Mouse (Mus musculus): ENCODE results near the gene Prickle2. TPM values are rescaled to one million over a fixed set of nuclear protein-coding genes. Genes with fewer than 3 reads are reported as not detected.

Gene Prickle2
- polyA plus RNA-seq, 1 experiment = not detected

- TF ChIP-seq CTCF (IDR thresholded peaks at IDR 0.05; ENCODE audit: insufficient read depth, low read depth, low read length) = no peak
- TF ChIP-seq POLR2A (IDR thresholded peaks at IDR 0.05; ENCODE audit: insufficient read depth, low read depth, low read length) = no peak
- Histone ChIP-seq H3K4me1 (ENCODE audit: control insufficient read depth, insufficient read depth, low read length) (peaks cover 26% of the 10 kb centered on the region), H3K4me3 (ENCODE audit: insufficient read depth, low read depth, low read length) (no peak overlapping the region), H3K27ac (ENCODE audit: insufficient read depth, low read depth, low read length) (no peak overlapping the region)
- 78% methylated on average over 4 of the region's 4 CpGs for WGBS
These were observed 237.1 kb downstream of the Prickle2 start for GRCm38 (mm10) chr6:92468892-92469291.

- TF ChIP-seq POLR2A (IDR thresholded peaks at IDR 0.05; ENCODE audit: insufficient read depth, low read depth, low read length) = no peak
- TF ChIP-seq CTCF (IDR thresholded peaks at IDR 0.05; ENCODE audit: insufficient read depth, low read depth, low read length) = no peak
- no peak overlapping the region for H3K4me3 ChIP-seq (ENCODE audit: insufficient read depth, low read depth, low read length)
- peaks cover 29% of the 10 kb centered on the region for H3K4me1 ChIP-seq (ENCODE audit: control insufficient read depth, insufficient read depth, low read length)
- H3K27ac ChIP-seq (ENCODE audit: insufficient read depth, low read depth, low read length) = no peak overlapping the region
- 51% methylated on average over 3 of the region's 3 CpGs for WGBS
These were observed 237.6 kb downstream of the Prickle2 start for GRCm38 (mm10) chr6:92468383-92468791.

GRCm38 (mm10) chr6:92467343-92467742, 238.6 kb downstream of the Prickle2 start:
- H3K4me3 ChIP-seq (ENCODE audit: insufficient read depth, low read depth, low read length) = no peak overlapping the region
- 16% methylated on average over 2 of the region's 2 CpGs for WGBS
- TF ChIP-seq POLR2A (IDR thresholded peaks at IDR 0.05; ENCODE audit: insufficient read depth, low read depth, low read length) (no peak), CTCF (IDR thresholded peaks at IDR 0.05; ENCODE audit: insufficient read depth, low read depth, low read length) (no peak)
- H3K4me1 ChIP-seq (ENCODE audit: control insufficient read depth, insufficient read depth, low read length) = peaks cover 30% of the 10 kb centered on the region
- H3K27ac ChIP-seq (ENCODE audit: insufficient read depth, low read depth, low read length) = no peak overlapping the region

- H3K4me1 ChIP-seq (ENCODE audit: control insufficient read depth, insufficient read depth, low read length) = peaks cover 28% of the 10 kb centered on the region
- no peak for TF ChIP-seq POLR2A (IDR thresholded peaks at IDR 0.05; ENCODE audit: insufficient read depth, low read depth, low read length)
- no peak for TF ChIP-seq CTCF (IDR thresholded peaks at IDR 0.05; ENCODE audit: insufficient read depth, low read depth, low read length)
- 0 out of 2 replicates have a peak overlapping the region, but pooled peaks have one; percentile 55 for H3K27ac ChIP-seq (ENCODE audit: insufficient read depth, low read depth, low read length)
- WGBS = 63% methylated on average over 1 of the region's 1 CpGs
- H3K4me3 ChIP-seq (ENCODE audit: insufficient read depth, low read depth, low read length) = no peak overlapping the region
These were observed 240.3 kb downstream of the Prickle2 start for GRCm38 (mm10) chr6:92465666-92466065.

GRCm38 (mm10) chr6:92464781-92465337, 241.1 kb downstream of the Prickle2 start:
- H3K27ac ChIP-seq (ENCODE audit: insufficient read depth, low read depth, low read length) = peak overlapping the region; percentile 79
- 32% methylated on average over 7 of the region's 7 CpGs for WGBS
- peaks cover 26% of the 10 kb centered on the region for H3K4me1 ChIP-seq (ENCODE audit: control insufficient read depth, insufficient read depth, low read length)
- H3K4me3 ChIP-seq (ENCODE audit: insufficient read depth, low read depth, low read length) = no peak overlapping the region
- no peak for TF ChIP-seq CTCF (IDR thresholded peaks at IDR 0.05; ENCODE audit: insufficient read depth, low read depth, low read length)
- no peak for TF ChIP-seq POLR2A (IDR thresholded peaks at IDR 0.05; ENCODE audit: insufficient read depth, low read depth, low read length)

- 40% methylated on average over 9 of the region's 9 CpGs for WGBS
- TF ChIP-seq POLR2A (IDR thresholded peaks at IDR 0.05; ENCODE audit: insufficient read depth, low read depth, low read length) = no peak
- no peak for TF ChIP-seq CTCF (IDR thresholded peaks at IDR 0.05; ENCODE audit: insufficient read depth, low read depth, low read length)
- Histone ChIP-seq H3K4me1 (ENCODE audit: control insufficient read depth, insufficient read depth, low read length) (peaks cover 23% of the 10 kb centered on the region), H3K27ac (ENCODE audit: insufficient read depth, low read depth, low read length) (peak overlapping the region; percentile 31; the same call in 1 of the 2 replicates), H3K4me3 (ENCODE audit: insufficient read depth, low read depth, low read length) (no peak overlapping the region)
These were observed 242.2 kb downstream of the Prickle2 start for GRCm38 (mm10) chr6:92463768-92464167.

- no peak overlapping the region for H3K27ac ChIP-seq (ENCODE audit: insufficient read depth, low read depth, low read length)
- no peak for TF ChIP-seq CTCF (IDR thresholded peaks at IDR 0.05; ENCODE audit: insufficient read depth, low read depth, low read length)
- TF ChIP-seq POLR2A (IDR thresholded peaks at IDR 0.05; ENCODE audit: insufficient read depth, low read depth, low read length) = no peak
- peaks cover 29% of the 10 kb centered on the region for H3K4me1 ChIP-seq (ENCODE audit: control insufficient read depth, insufficient read depth, low read length)
- no peak overlapping the region for H3K4me3 ChIP-seq (ENCODE audit: insufficient read depth, low read depth, low read length)
- WGBS = 37% methylated on average over 2 of the region's 2 CpGs
These were observed 245.2 kb downstream of the Prickle2 start for GRCm38 (mm10) chr6:92460750-92461149.

- H3K27ac ChIP-seq (ENCODE audit: insufficient read depth, low read depth, low read length) = 0 out of 2 replicates have a peak overlapping the region, but pooled peaks have one; percentile 13
- peaks cover 15% of the 10 kb centered on the region for H3K4me1 ChIP-seq (ENCODE audit: control insufficient read depth, insufficient read depth, low read length)
- 52% methylated on average over 4 of the region's 4 CpGs for WGBS
- no peak for TF ChIP-seq POLR2A (IDR thresholded peaks at IDR 0.05; ENCODE audit: insufficient read depth, low read depth, low read length)
- no peak for TF ChIP-seq CTCF (IDR thresholded peaks at IDR 0.05; ENCODE audit: insufficient read depth, low read depth, low read length)
- H3K4me3 ChIP-seq (ENCODE audit: insufficient read depth, low read depth, low read length) = no peak overlapping the region
These were observed 247.9 kb downstream of the Prickle2 start for GRCm38 (mm10) chr6:92458026-92458425.

GRCm38 (mm10) chr6:92451421-92451820, 254.5 kb downstream of the Prickle2 start:
- TF ChIP-seq CTCF (IDR thresholded peaks at IDR 0.05; ENCODE audit: insufficient read depth, low read depth, low read length) (no peak), POLR2A (IDR thresholded peaks at IDR 0.05; ENCODE audit: insufficient read depth, low read depth, low read length) (no peak)
- peaks cover 8% of the 10 kb centered on the region; the same call in 1 of the 2 replicates for H3K4me1 ChIP-seq (ENCODE audit: control insufficient read depth, insufficient read depth, low read length)
- no peak overlapping the region for H3K4me3 ChIP-seq (ENCODE audit: insufficient read depth, low read depth, low read length)
- H3K27ac ChIP-seq (ENCODE audit: insufficient read depth, low read depth, low read length) = no peak overlapping the region
- 65% methylated on average over 1 of the region's 1 CpGs for WGBS

Measured in olfactory bulb, adult 2 months (tissue).